Mouse (Mus musculus): Measurements from ENCODE around the gene Vmn1r48. TPM values are rescaled to one million over a fixed set of nuclear protein-coding genes. Genes with fewer than 3 reads are reported as not detected.
"Not testable (repeated sequence)": the region's sequence is repeated elsewhere in the genome, so short reads cannot be mapped to it uniquely, and the experiment has no call there.

The Vmn1r48 gene
- polyA plus RNA-seq (2012; rRNA removed) (not detected in 2 replicates), polyA plus RNA-seq (2014; fragmentation: Nextera tagmentation; extraction: Ambion mirVana) (not detected in 2 replicates)

DNA sequence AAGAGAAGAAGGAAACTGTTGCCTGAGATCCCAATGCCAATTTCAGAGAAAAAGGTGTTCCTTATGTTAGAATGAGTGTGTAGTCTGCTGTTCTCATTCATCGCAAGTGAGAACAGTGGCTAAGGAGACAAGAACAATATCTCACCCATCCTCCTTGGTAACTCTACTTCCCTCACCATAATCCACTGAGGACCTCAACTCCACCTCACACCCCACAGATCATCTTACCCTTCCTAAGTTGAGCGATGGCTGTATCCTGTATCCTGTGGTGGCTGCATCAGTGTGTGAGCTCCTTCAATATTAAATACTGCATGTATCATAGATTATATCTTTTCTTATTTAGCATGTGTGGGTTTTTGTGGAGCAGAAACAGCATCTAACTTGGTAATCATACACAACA lies at the start of gene Vmn1r48:
TSS of gene Vmn1r48 (minus strand) at position 101 of the 400 bp plus-strand sequence.
- H3K36me3 ChIP-seq (replicated peaks; ENCODE audit: control insufficient read depth, insufficient read depth, low read depth); H3K9me3 ChIP-seq (ENCODE audit: control insufficient read depth, low read length); H3K4me3 ChIP-seq (ENCODE audit: insufficient read depth in 1 of 2, low read depth in 2 of 2, low read length in 2 of 2); H3K27me3 ChIP-seq (ENCODE audit: control insufficient read depth, insufficient read depth, low read length); H3K9ac ChIP-seq (replicated peaks); DNase-seq (ENCODE audit: low read depth in 3 of 3, low spot score in 3 of 3); H3K4me2 ChIP-seq (ENCODE audit: low read depth); ATAC-seq (ENCODE audit: insufficient read depth); H3K27ac ChIP-seq; H3K4me1 ChIP-seq (replicated peaks; ENCODE audit: control insufficient read depth in 2 of 2, insufficient read depth in 2 of 2, low read length in 1 of 2): not testable (repeated sequence)
- no CpG with 5 or more reads among the region's 2 CpGs for WGBS (ENCODE audit: insufficient replicate concordance)

DNA sequence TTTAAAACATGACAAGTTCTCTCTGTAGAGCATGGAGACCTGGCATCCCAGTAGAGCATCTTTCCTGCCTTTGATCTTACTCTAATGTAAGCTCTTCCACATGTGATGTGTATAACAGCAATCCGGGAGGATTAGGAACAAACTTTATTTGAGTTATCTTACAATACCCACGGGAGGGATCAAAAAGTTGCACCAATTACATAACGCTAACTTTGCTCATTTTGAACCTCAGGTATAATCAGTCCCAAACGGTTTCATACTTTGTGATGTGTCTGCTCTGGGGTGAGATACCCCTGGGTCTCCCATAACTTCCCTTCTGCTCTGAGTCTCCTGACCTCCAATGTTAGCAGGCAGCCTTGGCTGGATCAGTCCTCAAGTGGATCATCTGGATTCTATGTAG lies 41.8 kb upstream of the Vmn1r48 start, which contains the start of gene Vmn1r49:
TSS of gene Vmn1r49 (minus strand) at position 101 of the 400 bp plus-strand sequence.
- Histone ChIP-seq H3K36me3 (replicated peaks; ENCODE audit: control insufficient read depth, insufficient read depth, low read depth) (no peaks in the 10 kb centered on the region), H3K4me2 (ENCODE audit: low read depth) (no peak within 1 kb of the TSS), H3K27ac (no peak within 1 kb of the TSS), H3K4me1 (replicated peaks; ENCODE audit: control insufficient read depth in 2 of 2, insufficient read depth in 2 of 2, low read length in 1 of 2) (no peaks in the 10 kb centered on the region), H3K9ac (replicated peaks) (no peak within 1 kb of the TSS), H3K9me3 (ENCODE audit: control insufficient read depth, low read length) (no peaks in the 10 kb centered on the region), H3K4me3 (ENCODE audit: insufficient read depth in 1 of 2, low read depth in 2 of 2, low read length in 2 of 2) (no peak within 1 kb of the TSS), H3K27me3 (ENCODE audit: control insufficient read depth, insufficient read depth, low read length) (no peaks in the 10 kb centered on the region)
- no peak for DNase-seq (ENCODE audit: low read depth in 3 of 3, low spot score in 3 of 3)
- WGBS (ENCODE audit: insufficient replicate concordance), result 53% methylated on average over 4 of the region's 4 CpGs
- no peak for ATAC-seq (ENCODE audit: insufficient read depth)
- no peak for TF ChIP-seq CTCF (IDR thresholded peaks at IDR 0.05; ENCODE audit: low read depth)
- no peak for TF ChIP-seq EP300 (IDR thresholded peaks at IDR 0.05; ENCODE audit: low read depth)

DNA sequence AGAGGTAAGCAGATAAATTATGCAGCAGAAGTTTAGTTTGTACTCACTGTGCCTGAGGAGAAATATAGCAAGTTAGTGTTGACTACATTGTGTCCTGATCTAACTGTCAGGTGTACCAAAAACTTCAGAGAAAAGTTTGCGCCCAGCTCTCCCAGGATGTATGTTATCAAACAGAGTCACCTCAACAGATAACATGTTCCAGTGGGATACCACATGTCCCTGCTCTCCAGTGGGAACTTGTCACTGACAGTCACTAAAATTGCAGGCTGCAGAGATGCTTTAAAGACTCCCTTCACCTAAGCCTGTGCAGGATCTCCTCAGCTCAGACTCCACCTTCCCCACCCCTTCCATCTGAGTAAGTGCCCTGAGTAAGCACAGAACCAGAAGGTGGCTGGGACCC lies 20.8 kb downstream of the Vmn1r48 start, which contains the start of gene Vmn1r47:
TSS of gene Vmn1r47 (plus strand) at position 301 of the 400 bp plus-strand sequence.
- ATAC-seq (ENCODE audit: insufficient read depth); H3K36me3 ChIP-seq (replicated peaks; ENCODE audit: control insufficient read depth, insufficient read depth, low read depth); H3K27ac ChIP-seq; H3K9me3 ChIP-seq (ENCODE audit: control insufficient read depth, low read length); DNase-seq (ENCODE audit: low read depth in 3 of 3, low spot score in 3 of 3); H3K4me2 ChIP-seq (ENCODE audit: low read depth); H3K9ac ChIP-seq (replicated peaks); H3K27me3 ChIP-seq (ENCODE audit: control insufficient read depth, insufficient read depth, low read length); H3K4me1 ChIP-seq (replicated peaks; ENCODE audit: control insufficient read depth in 2 of 2, insufficient read depth in 2 of 2, low read length in 1 of 2); H3K4me3 ChIP-seq (ENCODE audit: insufficient read depth in 1 of 2, low read depth in 2 of 2, low read length in 2 of 2): not testable (repeated sequence)
- WGBS (ENCODE audit: insufficient replicate concordance), result 68% methylated on average over 1 of the region's 1 CpGs

DNA sequence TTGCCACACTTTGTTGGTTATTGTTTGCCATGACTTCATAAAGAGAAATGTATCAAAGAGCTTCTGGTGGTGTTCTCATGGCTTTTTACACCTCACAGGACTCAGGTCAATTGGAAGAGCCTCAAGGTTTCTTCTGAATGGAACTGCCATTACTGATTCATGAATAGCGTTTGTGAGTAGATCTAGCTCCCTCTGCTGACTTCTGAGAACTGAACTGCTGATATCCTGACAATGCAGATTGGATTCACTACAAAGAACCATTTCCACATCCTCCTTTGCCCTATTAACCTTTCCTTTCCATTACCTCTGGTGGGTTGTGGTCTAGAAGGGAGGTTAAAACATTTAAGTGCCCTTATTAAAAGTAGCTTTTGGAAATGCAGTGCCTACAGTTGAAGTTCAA lies 50.7 kb downstream of the Vmn1r48 start:
- DNase-seq (ENCODE audit: low read depth in 3 of 3, low spot score in 3 of 3), result no peak
- Histone ChIP-seq H3K27ac (no peak overlapping the region), H3K4me3 (ENCODE audit: insufficient read depth in 1 of 2, low read depth in 2 of 2, low read length in 2 of 2) (no peak overlapping the region), H3K36me3 (replicated peaks; ENCODE audit: control insufficient read depth, insufficient read depth, low read depth) (no peaks in the 10 kb centered on the region), H3K9me3 (ENCODE audit: control insufficient read depth, low read length) (no peaks in the 10 kb centered on the region; the same call in 1 of the 2 replicates), H3K4me1 (replicated peaks; ENCODE audit: control insufficient read depth in 2 of 2, insufficient read depth in 2 of 2, low read length in 1 of 2) (no peaks in the 10 kb centered on the region), H3K27me3 (ENCODE audit: control insufficient read depth, insufficient read depth, low read length) (no peaks in the 10 kb centered on the region), H3K9ac (replicated peaks) (no peak overlapping the region), H3K4me2 (ENCODE audit: low read depth) (no peak overlapping the region)
- no peak for ATAC-seq (ENCODE audit: insufficient read depth)
- no peak for TF ChIP-seq EP300 (IDR thresholded peaks at IDR 0.05; ENCODE audit: low read depth)
- TF ChIP-seq CTCF (IDR thresholded peaks at IDR 0.05; ENCODE audit: low read depth), result no peak
- WGBS (ENCODE audit: insufficient replicate concordance), result 3% methylated on average over 1 of the region's 1 CpGs

Other genes starting within 250 kb of the Vmn1r48 start
- not detected in 2 replicates for gene Vmn1r42, start 160.4 kb downstream of the Vmn1r48 start, polyA plus RNA-seq (2012; rRNA removed)
- gene Vmn1r42, start 160.4 kb downstream of the Vmn1r48 start, polyA plus RNA-seq (2014; fragmentation: Nextera tagmentation; extraction: Ambion mirVana), result not detected in 2 replicates
- not detected in 2 replicates for gene Vmn1r43, start 160.4 kb downstream of the Vmn1r48 start, polyA plus RNA-seq (2012; rRNA removed)
- gene Vmn1r43, start 160.4 kb downstream of the Vmn1r48 start, polyA plus RNA-seq (2014; fragmentation: Nextera tagmentation; extraction: Ambion mirVana), result not detected in 2 replicates
- not detected in 2 replicates for gene Vmn1r44, start 153.2 kb downstream of the Vmn1r48 start, polyA plus RNA-seq (2012; rRNA removed)
- gene Vmn1r44, start 153.2 kb downstream of the Vmn1r48 start, polyA plus RNA-seq (2014; fragmentation: Nextera tagmentation; extraction: Ambion mirVana), result not detected in 2 replicates
- not detected in 2 replicates for gene Vmn1r45, start 96.2 kb downstream of the Vmn1r48 start, polyA plus RNA-seq (2012; rRNA removed)
- not detected in 2 replicates for gene Vmn1r45, start 96.2 kb downstream of the Vmn1r48 start, polyA plus RNA-seq (2014; fragmentation: Nextera tagmentation; extraction: Ambion mirVana)
- gene Vmn1r46, start 67.5 kb downstream of the Vmn1r48 start, polyA plus RNA-seq (2012; rRNA removed), result not detected in 2 replicates
- gene Vmn1r46, start 67.5 kb downstream of the Vmn1r48 start, polyA plus RNA-seq (2014; fragmentation: Nextera tagmentation; extraction: Ambion mirVana), result not detected in 2 replicates
- gene Vmn1r47, start 20.7 kb downstream of the Vmn1r48 start, polyA plus RNA-seq (2012; rRNA removed), result not detected in 2 replicates
- not detected in 2 replicates for gene Vmn1r47, start 20.7 kb downstream of the Vmn1r48 start, polyA plus RNA-seq (2014; fragmentation: Nextera tagmentation; extraction: Ambion mirVana)
- gene Vmn1r49, start 41.7 kb upstream of the Vmn1r48 start, polyA plus RNA-seq (2012; rRNA removed), result not detected in 2 replicates
- not detected in 2 replicates for gene Vmn1r49, start 41.7 kb upstream of the Vmn1r48 start, polyA plus RNA-seq (2014; fragmentation: Nextera tagmentation; extraction: Ambion mirVana)
- gene Vmn1r50, start 64.6 kb upstream of the Vmn1r48 start, polyA plus RNA-seq (2012; rRNA removed), result not detected in 2 replicates
- not detected in 2 replicates for gene Vmn1r50, start 64.6 kb upstream of the Vmn1r48 start, polyA plus RNA-seq (2014; fragmentation: Nextera tagmentation; extraction: Ambion mirVana)
- not detected in 2 replicates for gene Vmn1r51, start 85.8 kb upstream of the Vmn1r48 start, polyA plus RNA-seq (2012; rRNA removed)
- gene Vmn1r51, start 85.8 kb upstream of the Vmn1r48 start, polyA plus RNA-seq (2014; fragmentation: Nextera tagmentation; extraction: Ambion mirVana), result not detected in 2 replicates
- not detected in 2 replicates for gene Vmn1r52, start 138.0 kb upstream of the Vmn1r48 start, polyA plus RNA-seq (2012; rRNA removed)
- gene Vmn1r52, start 138.0 kb upstream of the Vmn1r48 start, polyA plus RNA-seq (2014; fragmentation: Nextera tagmentation; extraction: Ambion mirVana), result not detected in 2 replicates
- gene V1ra8, start 166.0 kb upstream of the Vmn1r48 start, polyA plus RNA-seq (2012; rRNA removed), result not detected in 2 replicates
- gene V1ra8, start 166.0 kb upstream of the Vmn1r48 start, polyA plus RNA-seq (2014; fragmentation: Nextera tagmentation; extraction: Ambion mirVana), result not detected in 2 replicates
- not detected in 2 replicates for gene Vmn1r53, start 187.6 kb upstream of the Vmn1r48 start, polyA plus RNA-seq (2012; rRNA removed)
- not detected in 2 replicates for gene Vmn1r53, start 187.6 kb upstream of the Vmn1r48 start, polyA plus RNA-seq (2014; fragmentation: Nextera tagmentation; extraction: Ambion mirVana)
- gene Vmn1r54, start 209.5 kb upstream of the Vmn1r48 start, polyA plus RNA-seq (2012; rRNA removed), result not detected in 2 replicates
- not detected in 2 replicates for gene Vmn1r54, start 209.5 kb upstream of the Vmn1r48 start, polyA plus RNA-seq (2014; fragmentation: Nextera tagmentation; extraction: Ambion mirVana)

Data from liver, embryonic 14.5 days (tissue).